Mouse (Mus musculus) layer of hippocampus, postnatal 14 days (tissue): ENCODE results near the gene Lpgat1. TPM values are rescaled to one million over a fixed set of nuclear protein-coding genes. Genes with fewer than 3 reads are reported as not detected.

ENCODE experiments used
- total RNA-seq, 2 experiments: library from RNA; stranded (reverse); gene quantifications; 2 replicates each; pipeline ENCODE4 v1.2.3; 2021

Gene Lpgat1
- total RNA-seq, 2 experiments from 2014 or later = 99.1 to 102 TPM

Other genes with a start within 250 kb of the Lpgat1 start
- gene Dtl, start 142.3 kb upstream of the Lpgat1 start, total RNA-seq = 1 to 10 TPM; 1.3 to 1.8 TPM
- 10 to 100 TPM; 23.9 to 28.1 TPM for gene Ints7, start 142.2 kb upstream of the Lpgat1 start, total RNA-seq
- 1 to 10 TPM; 1.6 to 2.9 TPM for gene Nek2, start 103.6 kb downstream of the Lpgat1 start, total RNA-seq
- gene Slc30a1, start 188.9 kb downstream of the Lpgat1 start, total RNA-seq = 10 to 100 TPM; 29.7 to 29.9 TPM